Mouse (Mus musculus) WW6 (cell line): Measurements from ENCODE around the gene Arhgef17.

ENCODE experiments used
- DNase-seq: peaks from one replicate; pipeline ENCODE4 v3.0.0-alpha.2; 2013; ENCODE audit warnings: low read depth, low spot score

Gene Arhgef17

DNA sequence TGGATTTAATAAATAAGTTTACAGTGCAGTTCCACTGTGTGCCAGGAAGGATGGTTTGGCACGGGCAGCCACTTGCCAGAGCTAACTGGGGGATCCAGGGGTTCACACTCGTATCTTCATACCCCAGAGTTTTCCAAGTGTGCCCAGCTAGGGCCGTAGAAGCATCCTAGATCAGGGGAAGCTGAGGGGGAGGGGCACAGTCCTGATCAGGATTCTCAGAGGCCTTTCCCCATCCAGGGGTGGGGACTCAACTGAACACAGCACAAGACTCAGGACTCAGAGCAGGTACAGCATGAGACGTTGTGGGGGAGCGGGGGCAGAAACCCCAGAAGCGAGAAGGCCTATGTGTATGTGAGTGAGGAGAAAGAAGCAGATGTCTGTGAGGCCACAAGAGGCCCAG lies 14.2 kb downstream of the Arhgef17 start:
- DNase-seq = no peak

DNA sequence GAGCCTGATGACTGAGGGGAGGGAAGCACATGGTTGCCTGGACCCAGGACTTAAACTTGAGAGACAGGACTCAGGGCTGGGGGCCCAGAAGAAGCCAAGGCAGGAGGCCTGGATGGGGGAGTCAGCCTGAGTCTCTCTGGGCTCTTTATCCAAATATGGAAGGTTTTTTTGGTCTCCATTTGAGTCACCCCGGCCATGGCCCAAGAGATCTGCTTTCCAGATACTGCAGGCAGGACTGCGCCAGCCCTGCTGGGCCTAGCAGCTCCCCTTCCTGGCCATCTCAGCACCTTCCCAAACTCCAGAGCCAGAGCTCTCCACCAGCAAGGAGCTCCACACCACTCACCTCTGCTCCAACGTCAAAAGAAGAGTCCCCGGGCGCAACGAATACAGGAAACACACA lies 15.4 kb downstream of the Arhgef17 start:
- DNase-seq = no peak

DNA sequence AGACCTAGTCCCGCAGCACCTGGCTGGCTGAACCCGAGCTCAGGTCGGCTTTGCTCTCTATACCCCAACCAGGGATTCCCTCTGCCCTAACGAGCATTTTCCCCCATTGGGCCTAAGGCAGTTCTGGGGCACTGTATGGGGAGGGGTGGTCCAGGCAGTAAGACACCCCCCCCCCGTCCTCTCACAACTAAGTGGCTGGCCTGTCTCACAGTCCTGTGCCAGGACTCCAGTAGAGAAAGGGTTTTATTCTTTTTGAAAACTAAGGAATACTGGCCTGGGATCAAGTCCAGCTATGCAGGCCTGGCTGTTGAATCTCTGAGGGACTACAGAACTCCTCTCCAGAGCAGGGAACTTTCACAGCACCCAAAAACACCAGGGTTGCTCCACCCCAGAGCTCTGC lies 16.7 kb downstream of the Arhgef17 start:
- DNase-seq = no peak

DNA sequence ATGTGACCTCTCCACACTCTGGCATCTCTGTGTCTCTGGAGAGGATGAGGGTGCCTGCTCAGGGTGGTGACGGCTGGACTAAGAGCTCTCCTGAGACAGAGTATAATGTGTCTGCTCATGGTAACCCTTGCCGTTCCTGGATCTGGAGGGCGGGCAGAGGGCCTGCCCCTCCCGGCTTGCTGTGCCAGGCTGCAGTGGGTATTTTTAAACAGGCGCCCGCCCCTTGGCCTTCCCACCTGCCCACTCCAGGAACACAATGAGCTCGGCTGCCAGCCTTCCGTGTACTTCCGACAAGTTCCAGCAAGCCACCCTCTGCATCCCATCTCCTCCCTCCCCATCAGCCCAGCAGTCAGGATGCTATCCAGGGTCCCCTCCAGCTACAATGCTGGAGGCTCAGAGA lies 20.1 kb downstream of the Arhgef17 start:
- no peak for DNase-seq

- no peak for DNase-seq
Measured at GRCm38 (mm10) chr7:100911246-100911770, 20.6 kb downstream of the Arhgef17 start.

GRCm38 (mm10) chr7:100908567-100908966 lies 23.3 kb downstream of the Arhgef17 start:
- DNase-seq = peak; percentile 57

GRCm38 (mm10) chr7:100908061-100908460 lies 23.8 kb downstream of the Arhgef17 start:
- no peak for DNase-seq

DNA sequence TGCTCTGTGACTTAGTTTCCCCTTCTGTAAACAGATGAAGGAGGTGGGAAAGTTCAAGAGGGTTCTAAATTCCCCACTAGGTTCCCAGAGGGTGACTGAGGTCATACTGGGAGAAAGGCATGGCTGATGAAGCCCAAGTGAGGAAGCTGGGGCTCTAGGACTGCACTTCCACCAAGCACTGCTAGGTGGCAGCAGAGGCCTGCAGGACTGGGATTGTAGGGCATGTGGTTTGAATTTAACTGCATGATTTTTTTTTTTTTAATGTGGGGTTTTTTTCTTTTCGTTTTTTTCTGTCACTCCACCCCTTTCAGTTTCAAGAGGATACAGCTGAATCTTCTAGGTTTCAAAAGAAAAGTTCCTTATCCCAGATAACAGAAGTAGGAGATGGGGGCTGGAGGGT lies 24.7 kb downstream of the Arhgef17 start:
- DNase-seq = peak; percentile 31

DNA sequence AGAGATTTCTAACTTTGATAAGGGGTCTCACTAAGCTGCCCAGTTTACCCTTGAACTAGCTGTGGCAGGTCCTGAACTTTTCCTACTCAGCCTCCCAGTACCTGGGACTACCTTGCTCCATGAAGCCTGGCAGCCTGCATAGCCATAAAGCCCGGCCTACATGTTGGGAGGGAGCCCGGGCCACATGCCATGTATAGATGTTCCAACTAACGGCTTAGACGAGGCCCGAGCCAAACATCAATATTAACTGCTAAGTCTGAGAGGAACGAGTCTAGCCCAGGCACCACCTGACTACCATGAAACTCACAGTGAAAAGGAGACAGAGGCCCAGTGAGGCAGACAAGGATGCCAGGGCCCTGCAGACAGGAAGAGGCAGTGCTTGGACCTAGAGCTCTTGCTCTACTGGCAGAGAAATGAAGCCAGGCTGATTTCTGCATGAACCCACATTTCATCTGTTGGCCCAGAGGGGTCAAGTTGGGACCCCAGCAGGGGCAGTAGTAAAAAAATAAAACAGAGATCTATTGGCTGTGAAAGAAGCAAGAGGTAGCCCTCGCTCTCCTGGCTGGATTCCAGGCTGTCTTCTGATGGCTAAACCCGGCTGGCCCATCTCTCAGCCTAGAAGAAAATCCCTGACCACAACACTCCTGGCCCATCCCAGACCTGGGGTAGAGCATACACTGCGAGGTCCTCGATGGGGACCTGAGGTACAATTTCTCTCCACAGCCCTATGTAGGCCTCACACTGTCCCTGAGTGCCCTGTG lies 25.7 kb downstream of the Arhgef17 start:
- DNase-seq = no peak

GRCm38 (mm10) chr7:100905037-100905436 lies 26.9 kb downstream of the Arhgef17 start:
- no peak for DNase-seq

- DNase-seq = no peak
Measured at GRCm38 (mm10) chr7:100904612-100905011, 27.3 kb downstream of the Arhgef17 start.

- DNase-seq = no peak
Measured at GRCm38 (mm10) chr7:100902451-100903137, 29.3 kb downstream of the Arhgef17 start.

DNA sequence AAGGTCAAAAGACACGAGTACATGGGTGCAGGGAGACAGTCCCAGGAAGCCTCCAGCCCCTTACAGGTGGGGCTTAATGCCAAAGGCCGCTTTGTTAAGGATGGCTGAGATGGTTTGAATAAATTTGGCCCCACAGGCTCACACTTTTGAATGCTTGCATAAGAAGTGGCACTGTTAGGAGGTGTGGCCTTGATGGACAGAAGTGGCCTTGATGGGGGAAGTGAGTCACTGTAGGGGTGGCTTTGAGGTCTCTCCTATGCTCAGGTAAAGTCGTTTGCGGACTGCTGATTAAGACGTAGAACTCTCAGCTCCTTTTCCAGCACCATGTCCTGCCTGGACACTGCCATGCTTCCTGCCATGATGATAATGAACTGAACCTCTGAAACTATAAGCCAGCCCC lies 34.1 kb downstream of the Arhgef17 start:
- no peak for DNase-seq

DNA sequence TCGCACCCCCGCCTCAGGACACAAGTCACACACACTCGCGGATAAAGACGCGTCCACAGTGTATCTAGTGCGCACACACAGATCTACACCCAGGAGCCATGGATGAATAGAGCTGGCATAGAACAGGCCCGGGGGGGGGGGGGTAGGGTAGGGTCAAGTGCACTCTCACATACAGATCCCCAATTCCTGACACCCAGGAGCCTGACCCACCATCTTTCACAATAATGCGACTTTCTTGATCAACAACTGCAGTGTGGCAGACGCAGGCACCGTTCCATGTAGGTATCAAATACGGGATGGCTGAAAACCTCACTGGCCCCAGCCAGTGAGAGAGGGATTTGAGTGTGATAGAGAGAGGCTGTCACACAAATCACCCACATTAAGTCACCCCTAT lies 37.1 kb downstream of the Arhgef17 start:
- DNase-seq = no peak

DNA sequence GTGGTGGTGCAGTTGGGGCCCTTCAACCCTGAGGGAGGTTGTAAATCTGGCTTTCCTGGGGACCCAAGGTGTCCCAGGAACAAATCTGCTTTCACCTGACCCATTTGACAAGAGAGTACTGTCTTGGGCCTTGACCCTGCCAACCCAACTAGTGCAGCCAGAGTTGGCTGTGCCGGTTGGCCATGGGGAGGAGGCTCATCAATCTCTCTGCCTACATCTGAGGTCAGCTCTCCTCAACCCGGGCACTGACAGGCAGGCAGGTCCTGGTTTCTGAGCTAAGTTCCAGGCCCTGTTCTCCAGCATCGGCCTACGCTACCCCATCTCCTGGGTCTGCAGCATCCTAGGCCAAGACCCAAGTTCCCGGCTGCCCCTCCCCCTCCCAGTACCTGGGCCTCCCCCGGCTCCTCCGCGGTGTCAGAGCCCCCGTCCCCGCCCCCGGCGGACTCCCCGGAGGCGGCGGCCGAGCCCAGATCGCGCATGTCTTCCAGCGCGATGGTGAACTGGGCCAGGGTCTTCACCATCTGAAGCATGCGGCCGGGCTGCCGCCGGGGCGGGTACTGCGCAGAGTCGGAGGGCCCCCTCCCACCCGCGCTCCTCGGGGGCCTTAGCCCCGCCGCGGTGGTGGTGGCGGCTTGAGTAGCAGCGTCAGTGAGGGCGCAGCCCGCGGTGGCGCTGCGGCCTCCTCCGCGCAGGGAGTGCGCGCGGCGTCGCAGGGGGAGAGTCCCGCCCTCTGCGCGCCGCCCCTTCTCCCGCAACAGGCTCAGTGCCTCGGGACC lies 37.7 kb downstream of the Arhgef17 start:
- no peak for DNase-seq

GRCm38 (mm10) chr7:100893249-100894056 lies 38.5 kb downstream of the Arhgef17 start:
- DNase-seq = no peak

- no peak for DNase-seq
Measured at GRCm38 (mm10) chr7:100886535-100886934, 45.4 kb downstream of the Arhgef17 start.

GRCm38 (mm10) chr7:100884460-100884859 lies 47.4 kb downstream of the Arhgef17 start:
- no peak for DNase-seq

- no peak for DNase-seq
Measured at GRCm38 (mm10) chr7:100881950-100882349, 50.0 kb downstream of the Arhgef17 start.

- DNase-seq = no peak
Measured at GRCm38 (mm10) chr7:100881531-100881930, 50.4 kb downstream of the Arhgef17 start.

GRCm38 (mm10) chr7:100879595-100879994 lies 52.3 kb downstream of the Arhgef17 start:
- DNase-seq = peak; percentile 57
